Mouse (Mus musculus): Measurements from ENCODE around the gene Rtf1. TPM values are rescaled to one million over a fixed set of nuclear protein-coding genes. Genes with fewer than 3 reads are reported as not detected.
"Not testable (repeated sequence)": the region's sequence is repeated elsewhere in the genome, so short reads cannot be mapped to it uniquely, and the experiment has no call there.

Gene Rtf1
- 53.3 and 53.9 TPM in 2 replicates for polyA plus RNA-seq (2015; fragmentation: Nextera tagmentation; extraction: Ambion mirVana)

DNA sequence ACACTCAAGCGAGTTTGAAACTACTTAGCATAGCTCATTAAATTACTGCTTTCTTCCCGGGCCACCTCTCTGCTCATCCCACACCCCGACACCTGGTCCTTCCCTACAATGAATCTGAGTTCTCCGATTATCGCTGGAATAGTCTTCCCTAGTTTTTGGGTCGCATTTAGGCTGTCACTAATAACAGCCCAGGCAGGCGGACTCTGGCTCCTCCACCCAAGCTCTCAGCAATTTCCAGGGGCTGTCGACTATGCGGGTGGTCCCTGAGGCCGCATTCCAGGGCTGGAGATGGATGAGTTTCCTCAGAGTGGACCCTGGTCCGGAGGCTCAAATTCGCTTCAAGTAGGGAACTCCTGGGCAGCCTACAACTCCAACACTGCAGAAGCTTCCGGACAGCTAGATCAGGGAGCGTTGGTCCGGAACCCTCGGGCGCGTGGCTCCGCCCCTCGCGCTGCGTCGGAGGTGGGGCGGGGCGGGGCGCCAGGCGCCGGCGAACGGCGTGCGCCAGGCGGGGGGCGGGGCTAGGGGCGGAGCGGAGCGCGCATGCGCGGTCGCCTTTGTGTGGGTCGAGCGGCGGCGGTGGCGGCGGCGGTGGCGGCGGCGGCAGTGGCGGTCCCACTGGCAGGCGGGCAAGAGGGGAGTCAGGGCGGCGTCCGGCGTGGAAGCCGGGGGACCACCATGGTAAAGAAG is at the start of gene Rtf1:
Gene Rtf1 (plus strand): TSS at position 544 of the 690 bp plus-strand sequence.
- Histone ChIP-seq H3K27me3 (replicated peaks; ENCODE audit: control insufficient read depth, insufficient read depth, low read length) (peaks cover 3% of the 10 kb centered on the region; the same call in 1 of the 2 replicates), H3K4me2 (ENCODE audit: low read length) (peak within 1 kb of the TSS; percentile 95), H3K27ac (ENCODE audit: low read length) (peak within 1 kb of the TSS; percentile 79), H3K9ac (replicated peaks; ENCODE audit: low read depth, low read length) (peak within 1 kb of the TSS; percentile 97), H3K36me3 (ENCODE audit: control insufficient read depth, insufficient read depth) (no peaks in the 10 kb centered on the region), H3K4me3 (replicated peaks; ENCODE audit: low read length) (peak within 1 kb of the TSS; percentile 100), H3K4me1 (replicated peaks; ENCODE audit: control insufficient read depth, insufficient read depth, low read length) (peaks cover 16% of the 10 kb centered on the region), H3K9me3 (ENCODE audit: control insufficient read depth, low read length) (no peaks in the 10 kb centered on the region)
- 0% methylated on average over 36 of the region's 58 CpGs for WGBS
- peak; percentile 97 for ATAC-seq

DNA sequence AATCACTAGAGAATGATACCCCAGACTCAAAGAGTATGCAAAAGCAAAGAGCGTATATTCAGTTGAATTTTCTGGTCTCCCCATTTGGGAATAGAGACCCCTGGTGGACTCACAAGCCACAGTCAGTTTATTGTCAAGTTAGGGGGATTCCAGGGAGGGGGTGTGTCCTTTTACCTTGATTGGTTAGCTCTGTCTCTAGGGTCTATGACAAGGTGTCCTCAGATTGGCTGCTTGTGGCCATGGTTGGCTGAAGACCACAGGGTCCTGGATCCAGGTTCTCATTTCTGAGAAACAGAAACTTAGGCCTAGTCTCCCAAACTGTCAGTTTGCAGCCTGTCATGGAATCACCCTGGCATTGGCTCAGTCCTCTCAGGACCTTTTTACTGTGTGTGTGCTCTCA is 38.1 kb upstream of the Rtf1 start:
- 0 out of 2 replicates have a peak, but pooled peaks cover 6% of the 10 kb centered on the region for H3K36me3 ChIP-seq (ENCODE audit: control insufficient read depth, insufficient read depth)
- WGBS = 72% methylated on average over 1 of the region's 1 CpGs

DNA sequence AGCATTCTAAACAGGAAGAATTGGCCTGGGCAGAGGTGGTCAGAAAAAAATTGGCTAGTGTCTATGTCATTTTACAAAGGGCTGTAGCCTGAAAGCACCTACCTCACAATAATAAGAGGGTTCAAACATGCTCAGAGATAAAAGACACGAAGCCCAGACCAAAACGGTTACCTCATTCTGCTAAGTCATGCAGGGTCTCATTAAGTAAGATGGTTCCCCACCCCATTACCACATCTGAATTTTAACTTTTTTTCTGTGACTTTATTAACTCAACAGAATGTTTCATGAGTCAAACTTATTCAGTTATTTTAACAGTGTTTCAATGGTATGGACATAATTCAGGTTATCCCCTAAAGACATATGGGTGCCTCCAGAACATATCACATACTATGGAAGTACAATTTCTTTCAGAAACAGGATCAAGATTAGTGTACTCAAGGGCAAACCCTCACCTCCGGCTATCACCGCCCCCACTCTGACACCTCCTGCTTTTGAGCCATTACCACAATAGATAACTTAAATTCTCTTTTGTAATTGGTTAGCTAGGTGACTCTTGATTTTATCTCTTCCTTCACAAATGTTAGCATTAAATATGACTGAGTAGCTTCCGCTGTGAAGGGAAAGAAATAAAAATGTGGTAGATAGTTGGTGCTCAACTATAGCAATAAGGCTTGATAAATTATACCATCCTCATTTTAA is 33.5 kb upstream of the Rtf1 start:
- H3K9ac ChIP-seq (replicated peaks; ENCODE audit: low read depth, low read length) = no peak overlapping the region
- no peak for ATAC-seq
- 93% methylated on average over 5 of the region's 5 CpGs for WGBS
- H3K27ac ChIP-seq (ENCODE audit: low read length) = no peak overlapping the region
- H3K4me1 ChIP-seq (replicated peaks; ENCODE audit: control insufficient read depth, insufficient read depth, low read length) = no peaks in the 10 kb centered on the region
- H3K36me3 ChIP-seq (ENCODE audit: control insufficient read depth, insufficient read depth) = peaks cover 3% of the 10 kb centered on the region; the same call in 1 of the 2 replicates
- no peaks in the 10 kb centered on the region for H3K27me3 ChIP-seq (replicated peaks; ENCODE audit: control insufficient read depth, insufficient read depth, low read length)
- H3K4me2 ChIP-seq (ENCODE audit: low read length) = no peak overlapping the region
- H3K9me3 ChIP-seq (ENCODE audit: control insufficient read depth, low read length) = no peaks in the 10 kb centered on the region
- no peak overlapping the region for H3K4me3 ChIP-seq (replicated peaks; ENCODE audit: low read length)

More for the DNA sequence above, 38.1 kb upstream of the Rtf1 start:
- Histone ChIP-seq H3K9me3 (ENCODE audit: control insufficient read depth, low read length) (no peaks in the 10 kb centered on the region), H3K27ac (ENCODE audit: low read length) (no peak overlapping the region), H3K27me3 (replicated peaks; ENCODE audit: control insufficient read depth, insufficient read depth, low read length) (no peaks in the 10 kb centered on the region), H3K4me1 (replicated peaks; ENCODE audit: control insufficient read depth, insufficient read depth, low read length) (no peaks in the 10 kb centered on the region), H3K4me2 (ENCODE audit: low read length) (no peak overlapping the region), H3K4me3 (replicated peaks; ENCODE audit: low read length) (no peak overlapping the region), H3K9ac (replicated peaks; ENCODE audit: low read depth, low read length) (no peak overlapping the region)
- no peak for ATAC-seq

DNA sequence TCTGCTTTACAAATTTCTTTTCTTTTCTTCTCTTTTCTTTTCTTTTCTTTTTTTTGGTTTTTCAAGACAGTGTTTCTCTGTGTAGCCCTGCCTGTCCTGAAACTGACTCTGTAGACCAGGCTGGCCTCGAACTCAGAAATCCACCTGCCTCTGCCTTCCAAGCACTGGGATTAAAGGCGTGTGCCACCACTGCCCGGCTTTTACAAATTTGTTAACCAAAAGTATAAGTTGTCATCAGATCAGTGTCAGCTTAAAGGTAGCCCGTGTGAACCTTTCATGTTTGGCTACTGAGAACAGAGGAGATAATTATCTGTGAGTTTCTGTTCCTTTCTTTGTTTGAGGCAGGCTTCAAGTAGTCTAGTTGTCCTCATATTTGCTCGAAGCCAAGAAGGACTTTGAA is 30.6 kb upstream of the Rtf1 start:
- ATAC-seq = no peak
- Histone ChIP-seq H3K27ac (ENCODE audit: low read length) (no peak overlapping the region), H3K4me2 (ENCODE audit: low read length) (no peak overlapping the region), H3K36me3 (ENCODE audit: control insufficient read depth, insufficient read depth) (peaks cover 8% of the 10 kb centered on the region), H3K27me3 (replicated peaks; ENCODE audit: control insufficient read depth, insufficient read depth, low read length) (no peaks in the 10 kb centered on the region), H3K4me3 (replicated peaks; ENCODE audit: low read length) (no peak overlapping the region), H3K9ac (replicated peaks; ENCODE audit: low read depth, low read length) (no peak overlapping the region), H3K9me3 (ENCODE audit: control insufficient read depth, low read length) (no peaks in the 10 kb centered on the region), H3K4me1 (replicated peaks; ENCODE audit: control insufficient read depth, insufficient read depth, low read length) (no peaks in the 10 kb centered on the region)
- WGBS = 88% methylated on average over 5 of the region's 5 CpGs

DNA sequence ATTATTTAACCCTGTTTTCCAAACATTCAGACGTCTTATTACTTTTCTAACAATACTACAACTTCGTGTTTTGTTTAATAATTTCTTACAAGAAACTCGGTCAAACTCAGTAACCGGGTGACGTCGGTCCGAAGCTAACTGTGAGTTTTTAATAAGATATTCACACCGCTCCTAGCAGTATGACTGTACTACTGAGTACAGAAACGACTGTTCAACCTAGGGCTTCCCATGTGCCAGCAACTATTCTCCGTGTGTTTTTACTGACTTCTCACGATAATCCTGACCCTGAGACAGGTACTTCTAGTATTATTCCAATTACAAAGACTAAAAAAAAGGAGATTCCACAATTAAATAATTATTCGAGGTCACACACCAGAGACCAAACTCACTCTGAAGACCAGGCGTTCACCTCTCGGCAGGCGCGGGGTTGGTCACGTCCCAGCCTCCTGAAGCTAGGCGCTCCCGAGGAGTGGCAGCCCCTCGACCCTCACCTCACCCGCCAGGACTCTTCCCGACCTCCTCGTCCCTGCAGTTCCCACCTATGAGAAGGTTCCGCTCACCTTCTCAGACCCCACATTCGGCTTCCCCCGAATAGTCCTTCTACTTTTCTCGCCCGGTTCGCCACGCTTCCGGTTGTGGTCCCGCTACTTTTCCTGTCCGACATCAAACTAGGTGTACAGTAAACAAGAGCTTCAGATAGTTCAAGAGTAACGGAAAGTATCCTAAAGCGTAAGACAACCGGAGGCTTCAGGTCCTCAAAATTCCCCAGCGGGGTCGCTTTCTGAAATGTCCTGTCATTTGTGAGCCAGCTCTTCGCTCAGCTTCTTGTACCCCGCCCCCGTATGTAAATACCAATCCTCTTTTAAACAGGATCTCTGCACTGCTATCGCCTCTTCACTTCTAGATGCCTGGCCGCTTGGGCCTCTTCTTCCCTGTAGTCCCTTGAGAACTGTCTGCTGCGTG is 12.4 kb upstream of the Rtf1 start, which contains the start of gene Ndufaf1:
Gene Ndufaf1 (minus strand): TSS at position 608 of the 963 bp plus-strand sequence.
- Histone ChIP-seq H3K9me3 (ENCODE audit: control insufficient read depth, low read length) (no peaks in the 10 kb centered on the region), H3K27ac (ENCODE audit: low read length) (no peak within 1 kb of the TSS), H3K4me1 (replicated peaks; ENCODE audit: control insufficient read depth, insufficient read depth, low read length) (peaks cover 9% of the 10 kb centered on the region), H3K9ac (replicated peaks; ENCODE audit: low read depth, low read length) (peak within 1 kb of the TSS; percentile 87), H3K4me2 (ENCODE audit: low read length) (peak within 1 kb of the TSS; percentile 85), H3K36me3 (ENCODE audit: control insufficient read depth, insufficient read depth) (peaks cover 8% of the 10 kb centered on the region), H3K27me3 (replicated peaks; ENCODE audit: control insufficient read depth, insufficient read depth, low read length) (no peaks in the 10 kb centered on the region), H3K4me3 (replicated peaks; ENCODE audit: low read length) (peak within 1 kb of the TSS; percentile 69)
- 1% methylated on average over 44 of the region's 44 CpGs for WGBS
- ATAC-seq = peak; percentile 86

DNA sequence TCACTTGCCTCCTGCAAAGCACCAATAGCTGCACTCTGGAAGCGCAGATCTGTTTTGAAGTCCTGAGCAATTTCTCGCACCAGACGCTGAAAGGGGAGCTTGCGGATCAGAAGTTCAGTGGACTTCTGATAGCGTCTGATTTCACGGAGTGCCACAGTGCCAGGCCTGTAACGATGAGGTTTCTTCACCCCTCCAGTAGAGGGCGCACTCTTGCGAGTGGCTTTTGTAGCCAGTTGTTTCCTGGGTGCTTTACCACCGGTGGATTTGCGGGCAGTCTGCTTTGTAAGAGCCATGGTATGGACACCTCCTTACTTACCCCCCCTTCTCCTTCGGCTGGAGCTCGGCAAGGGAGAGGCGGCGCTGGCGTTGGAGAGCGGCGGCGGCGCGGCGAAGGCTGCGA is 9.1 kb upstream of the Rtf1 start:
- H3K4me3 ChIP-seq (replicated peaks; ENCODE audit: low read length); ATAC-seq; H3K4me1 ChIP-seq (replicated peaks; ENCODE audit: control insufficient read depth, insufficient read depth, low read length); H3K27ac ChIP-seq (ENCODE audit: low read length); H3K9ac ChIP-seq (replicated peaks; ENCODE audit: low read depth, low read length); H3K36me3 ChIP-seq (ENCODE audit: control insufficient read depth, insufficient read depth); H3K27me3 ChIP-seq (replicated peaks; ENCODE audit: control insufficient read depth, insufficient read depth, low read length); H3K4me2 ChIP-seq (ENCODE audit: low read length); H3K9me3 ChIP-seq (ENCODE audit: control insufficient read depth, low read length): not testable (repeated sequence)
- 76% methylated on average over 17 of the region's 23 CpGs for WGBS

DNA sequence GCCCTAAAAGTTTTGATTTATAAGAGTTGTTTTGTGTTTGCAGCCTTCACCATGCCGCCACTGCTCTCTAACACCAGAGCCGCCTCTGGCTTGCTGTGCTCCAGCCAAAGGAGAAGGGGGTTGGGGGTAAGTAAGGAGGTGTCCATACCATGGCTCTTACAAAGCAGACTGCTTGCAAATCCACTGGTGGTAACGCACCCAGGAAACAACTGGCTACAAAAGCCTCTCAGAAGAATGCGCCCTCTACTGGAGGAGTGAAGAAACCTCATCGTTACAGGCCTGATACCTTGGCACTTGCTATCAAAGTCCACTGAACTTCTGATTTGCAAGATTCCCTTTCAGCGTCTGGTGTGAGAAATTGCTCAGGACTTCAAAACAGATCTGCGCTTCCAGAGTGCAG is 5.9 kb upstream of the Rtf1 start:
- Histone ChIP-seq H3K4me2 (ENCODE audit: low read length) (no peak overlapping the region), H3K9ac (replicated peaks; ENCODE audit: low read depth, low read length) (no peak overlapping the region), H3K9me3 (ENCODE audit: control insufficient read depth, low read length) (no peaks in the 10 kb centered on the region), H3K27ac (ENCODE audit: low read length) (no peak overlapping the region), H3K4me1 (replicated peaks; ENCODE audit: control insufficient read depth, insufficient read depth, low read length) (no peaks in the 10 kb centered on the region), H3K4me3 (replicated peaks; ENCODE audit: low read length) (no peak overlapping the region), H3K36me3 (ENCODE audit: control insufficient read depth, insufficient read depth) (no peaks in the 10 kb centered on the region), H3K27me3 (replicated peaks; ENCODE audit: control insufficient read depth, insufficient read depth, low read length) (peaks cover 3% of the 10 kb centered on the region; the same call in 1 of the 2 replicates)
- WGBS = 18% methylated on average over 7 of the region's 7 CpGs
- no peak for ATAC-seq

DNA sequence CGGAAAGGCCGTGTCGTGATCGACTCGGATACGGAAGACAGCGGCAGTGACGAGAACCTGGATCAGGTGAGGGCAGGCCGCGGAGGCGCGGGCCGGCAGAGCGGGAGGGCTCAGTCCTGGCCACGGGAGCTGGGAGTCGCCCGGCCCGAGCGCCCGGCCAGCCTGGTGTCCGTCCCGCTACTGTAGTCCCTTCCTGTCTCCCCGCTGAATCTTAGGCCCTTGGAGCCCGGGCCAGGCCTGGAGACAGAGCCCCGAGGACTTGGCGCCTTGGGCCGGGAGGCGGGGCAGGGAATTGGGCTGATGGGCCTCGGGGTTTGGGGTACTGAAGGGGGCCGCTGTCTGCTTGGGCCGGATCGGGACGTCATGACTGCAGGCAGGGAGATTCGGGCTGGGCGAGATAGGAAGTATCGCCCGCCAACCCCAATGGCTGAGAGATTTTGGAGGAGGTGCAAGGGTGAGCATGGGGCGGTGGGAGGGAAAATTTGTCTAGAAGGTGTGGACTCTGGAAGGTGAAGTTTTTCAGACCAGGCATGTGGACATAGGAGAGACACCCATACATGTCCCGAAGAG is 432 bp downstream of the Rtf1 start:
- Histone ChIP-seq H3K27me3 (replicated peaks; ENCODE audit: control insufficient read depth, insufficient read depth, low read length) (peaks cover 3% of the 10 kb centered on the region; the same call in 1 of the 2 replicates), H3K36me3 (ENCODE audit: control insufficient read depth, insufficient read depth) (no peaks in the 10 kb centered on the region), H3K4me3 (replicated peaks; ENCODE audit: low read length) (peak overlapping the region; percentile 100), H3K4me1 (replicated peaks; ENCODE audit: control insufficient read depth, insufficient read depth, low read length) (peaks cover 16% of the 10 kb centered on the region), H3K27ac (ENCODE audit: low read length) (peak overlapping the region; percentile 65), H3K9ac (replicated peaks; ENCODE audit: low read depth, low read length) (peak overlapping the region; percentile 97), H3K4me2 (ENCODE audit: low read length) (peak overlapping the region; percentile 94), H3K9me3 (ENCODE audit: control insufficient read depth, low read length) (no peaks in the 10 kb centered on the region)
- ATAC-seq = peak; percentile 82
- 0% methylated on average over 39 of the region's 39 CpGs for WGBS

Measured in forebrain, embryonic 16.5 days (tissue).